Mouse (Mus musculus): ENCODE results near the gene Smbd1.
A peak's percentile ranks its signal among the peaks of the same experiment; 100 is the strongest.

Smbd1 gene

GRCm38 (mm10) chr16:32810321-32810720 is at the start of gene Smbd1:
Smbd1 (minus strand) TSS chr16:32810477.
- DNase-seq (ENCODE audit: low read depth) = no peak

GRCm38 (mm10) chr16:32858771-32859636 is 48.7 kb upstream of the Smbd1 start:
- DNase-seq (ENCODE audit: low read depth) = no peak

- no peak for DNase-seq (ENCODE audit: low read depth)
These were observed 48.1 kb upstream of the Smbd1 start for GRCm38 (mm10) chr16:32858356-32858755.

- no peak for DNase-seq (ENCODE audit: low read depth)
These were observed 46.5 kb upstream of the Smbd1 start for GRCm38 (mm10) chr16:32856751-32857150.

- no peak for DNase-seq (ENCODE audit: low read depth)
These were observed 43.8 kb upstream of the Smbd1 start for GRCm38 (mm10) chr16:32854050-32854571.

GRCm38 (mm10) chr16:32853492-32854049 is 43.3 kb upstream of the Smbd1 start:
- DNase-seq (ENCODE audit: low read depth) = no peak

GRCm38 (mm10) chr16:32849042-32849830 is 39.0 kb upstream of the Smbd1 start:
- DNase-seq (ENCODE audit: low read depth) = no peak

- no peak for DNase-seq (ENCODE audit: low read depth)
These were observed 36.8 kb upstream of the Smbd1 start for GRCm38 (mm10) chr16:32847103-32847502.

- no peak for DNase-seq (ENCODE audit: low read depth)
These were observed 21.2 kb upstream of the Smbd1 start for GRCm38 (mm10) chr16:32831501-32831900.

- no peak for DNase-seq (ENCODE audit: low read depth)
These were observed 18.8 kb upstream of the Smbd1 start for GRCm38 (mm10) chr16:32829104-32829503.

- peak; percentile 11 for DNase-seq (ENCODE audit: low read depth)
These were observed 16.2 kb upstream of the Smbd1 start for GRCm38 (mm10) chr16:32826521-32826920.

GRCm38 (mm10) chr16:32825380-32825779 is 15.1 kb upstream of the Smbd1 start:
- no peak for DNase-seq (ENCODE audit: low read depth)

- DNase-seq (ENCODE audit: low read depth) = no peak
These were observed 13.8 kb upstream of the Smbd1 start for GRCm38 (mm10) chr16:32824061-32824460.

- no peak for DNase-seq (ENCODE audit: low read depth)
These were observed 13.2 kb upstream of the Smbd1 start for GRCm38 (mm10) chr16:32823487-32823886.

- DNase-seq (ENCODE audit: low read depth) = no peak
These were observed 12.6 kb upstream of the Smbd1 start for GRCm38 (mm10) chr16:32822881-32823280.

GRCm38 (mm10) chr16:32822450-32822827 is 12.2 kb upstream of the Smbd1 start:
- DNase-seq (ENCODE audit: low read depth) = no peak

- no peak for DNase-seq (ENCODE audit: low read depth)
These were observed 11.6 kb upstream of the Smbd1 start for GRCm38 (mm10) chr16:32821772-32822449.

- no peak for DNase-seq (ENCODE audit: low read depth)
These were observed 8.2 kb upstream of the Smbd1 start for GRCm38 (mm10) chr16:32818441-32818840.

GRCm38 (mm10) chr16:32818036-32818435 is 7.8 kb upstream of the Smbd1 start:
- DNase-seq (ENCODE audit: low read depth) = no peak

GRCm38 (mm10) chr16:32815160-32815605 is 4.9 kb upstream of the Smbd1 start:
- DNase-seq (ENCODE audit: low read depth) = no peak

- no peak for DNase-seq (ENCODE audit: low read depth)
These were observed 4.3 kb upstream of the Smbd1 start for GRCm38 (mm10) chr16:32814539-32814938.

GRCm38 (mm10) chr16:32813771-32814170 is 3.5 kb upstream of the Smbd1 start:
- no peak for DNase-seq (ENCODE audit: low read depth)

Data from c-Kit-positive CD71-positive TER-119-negative erythroid progenitor cells, embryonic 14.5 days (primary cell).